8 mouse cellular contexts compared by ENCODE assay signal in the genomic region with DNA sequence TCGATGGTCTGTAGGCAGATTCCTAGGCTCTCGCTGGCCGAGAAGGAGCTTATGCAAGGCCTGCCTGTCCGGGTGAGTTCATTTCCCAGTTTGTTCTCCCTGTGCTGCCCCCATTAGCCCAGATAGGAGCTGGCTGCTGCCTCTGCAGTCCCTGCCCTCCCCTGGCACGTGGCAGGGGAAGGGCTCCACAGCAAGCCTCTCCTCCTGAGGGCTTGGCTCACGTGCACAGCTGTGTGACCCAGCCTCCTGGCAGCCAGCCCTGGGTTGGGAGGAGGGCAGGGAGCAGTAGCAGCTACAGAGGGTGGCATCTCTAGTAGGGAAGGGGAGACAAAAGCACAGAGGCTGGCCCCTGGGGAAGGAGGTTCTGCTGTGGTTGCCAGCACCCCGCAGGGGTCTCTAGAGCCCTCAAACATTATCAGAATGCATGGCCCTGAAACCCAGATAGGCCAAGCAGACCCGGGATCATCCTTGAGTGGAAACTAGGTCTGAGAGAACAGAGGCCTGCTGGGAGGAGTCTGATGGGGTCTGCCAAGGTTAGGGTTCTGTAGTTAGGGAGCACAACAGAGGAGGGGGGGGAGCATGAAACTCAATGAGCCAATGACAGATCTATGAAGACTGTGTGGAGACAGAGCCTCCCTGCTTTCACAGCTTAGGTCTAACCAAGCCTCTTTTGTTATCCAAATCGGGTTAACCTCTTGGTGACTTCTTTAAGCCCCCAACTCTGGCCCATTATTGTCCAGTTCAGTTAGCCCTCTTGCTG. TPM values are rescaled to one million over a fixed set of nuclear protein-coding genes. Genes with fewer than 3 reads are reported as not detected.
A peak's percentile ranks its signal among the peaks of the same experiment; 100 is the strongest.
DNase-seq lines count a peak whose midpoint lies in the region; TF ChIP-seq lines count a peak whose summit lies in the region.

No protein-coding gene starts in this region.

- TF ChIP-seq POLR2A in ES-Bruce4 (IDR thresholded peaks at IDR 0.05; ENCODE audit: insufficient read depth, low read length) = no peak

- H3K36me3 ChIP-seq in ES-Bruce4 (ENCODE audit: control insufficient read depth, insufficient read depth, low read length, poor library complexity, severe bottlenecking) = no peaks in the 10 kb centered on the region

- TF ChIP-seq EP300 in ES-Bruce4 (IDR thresholded peaks at IDR 0.05; ENCODE audit: insufficient read depth, low read depth, low read length) = no peak

- no peak overlapping the region for H3K4me3 ChIP-seq in ES-Bruce4 (ENCODE audit: low read depth, low read length)
- no peak overlapping the region; the same call in 1 of the 2 replicates for H3K4me3 ChIP-seq in layer of hippocampus, adult 2 months

- intact Hi-C loops in heart, postnatal 36 days (cut with DNase I) = no loop called here

- no peaks in the 10 kb centered on the region for H3K9me3 ChIP-seq in ES-Bruce4 (replicated peaks; ENCODE audit: control insufficient read depth, insufficient read depth, low read length, poor library complexity, severe bottlenecking)

- TF ChIP-seq CTCF in ES-Bruce4 (IDR thresholded peaks at IDR 0.05; ENCODE audit: low read depth, low read length) = no peak
- TF ChIP-seq CTCF in layer of hippocampus, adult 2 months (conservative IDR thresholded peaks at IDR 0.05) = no peak

- H3K27me3 ChIP-seq in ES-Bruce4 (ENCODE audit: control insufficient read depth, insufficient read depth, low read length, poor library complexity, severe bottlenecking) = no peaks in the 10 kb centered on the region

- H3K27ac ChIP-seq in ES-Bruce4 (ENCODE audit: insufficient read depth, low read length) = peak overlapping the region; percentile 70
- H3K27ac ChIP-seq in layer of hippocampus, adult 2 months = peak overlapping the region; percentile 94

- peak; percentile 87 for DNase-seq in cerebellum, adult 11 months
- DNase-seq in frontal cortex, adult 2 months (ENCODE audit: extremely low spot score in 1 of 2, low spot score in 1 of 2) = peak; percentile 82 to 92
- DNase-seq in heart, postnatal 36 days = peak; percentile 96 to 97
- peak; percentile 87 to 89 for DNase-seq in layer of hippocampus, adult 2 months (ENCODE audit: low spot score in 2 of 2)
- DNase-seq in lung, postnatal 4 days = peak; percentile 94 to 96
- peak; percentile 72 for DNase-seq in right cerebral cortex, postnatal 4 days
- no peak for DNase-seq in thymus, postnatal 10 days (ENCODE audit: low spot score in 2 of 2)

- H3K9ac ChIP-seq in ES-Bruce4 (ENCODE audit: low read depth, poor library complexity, severe bottlenecking) = no peak overlapping the region

- H3K4me1 ChIP-seq in ES-Bruce4 (ENCODE audit: control insufficient read depth, insufficient read depth, low read length) = peaks cover 5% of the 10 kb centered on the region

RNA-seq across cellular contexts. Expression of gene Cry2, which starts 10.0 kb away (rescaled TPM):
- 9.9 and 11.8 TPM in 2 replicates for polyA plus RNA-seq in ES-Bruce4 (2011; ENCODE audit: insufficient read depth, insufficient read length, low read depth, missing spikeins)
- polyA plus RNA-seq in frontal cortex, adult 2 months (2012; rRNA removed) = 94.1 and 100 TPM in 2 replicates
- total RNA-seq in heart, postnatal 36 days (2021) = 10 to 100 TPM; 21.8 to 33.4 TPM
- total RNA-seq in layer of hippocampus, adult 2 months (2021) = 100 to 1,000 TPM; 105 to 108 TPM

RNA-seq across cellular contexts. Expression of gene Mapk8ip1, which starts 22.8 kb away (rescaled TPM):
- 13.6 and 16.0 TPM in 2 replicates for polyA plus RNA-seq in ES-Bruce4 (2011; ENCODE audit: insufficient read depth, insufficient read length, low read depth, missing spikeins)
- 288 and 299 TPM in 2 replicates for polyA plus RNA-seq in frontal cortex, adult 2 months (2012; rRNA removed)
- total RNA-seq in heart, postnatal 36 days (2021) = 1 to 10 TPM; 4.6 to 4.8 TPM
- total RNA-seq in layer of hippocampus, adult 2 months (2021) = 100 to 1,000 TPM; 338 to 354 TPM

RNA-seq across cellular contexts. Expression of gene Slc35c1, which starts 36.5 kb away (rescaled TPM):
- polyA plus RNA-seq in ES-Bruce4 (2011; ENCODE audit: insufficient read depth, insufficient read length, low read depth, missing spikeins) = 7.6 and 8.2 TPM in 2 replicates
- polyA plus RNA-seq in frontal cortex, adult 2 months (2012; rRNA removed) = 13.3 and 14.7 TPM in 2 replicates
- total RNA-seq in heart, postnatal 36 days (2021) = 1 to 10 TPM; 5.8 to 7.5 TPM
- total RNA-seq in layer of hippocampus, adult 2 months (2021) = 10 to 100 TPM; 14.0 to 15.7 TPM

RNA-seq across cellular contexts. Expression of gene 1700029I15Rik, which starts 41.5 kb away (rescaled TPM):
- polyA plus RNA-seq in ES-Bruce4 (2011; ENCODE audit: insufficient read depth, insufficient read length, low read depth, missing spikeins) = 1.2 TPM in 1 of 2 replicates, not detected in the other
- polyA plus RNA-seq in frontal cortex, adult 2 months (2012; rRNA removed) = 6.9 and 7.5 TPM in 2 replicates
- 1 to 10 TPM; 1.7 TPM for total RNA-seq in heart, postnatal 36 days (2021)
- total RNA-seq in layer of hippocampus, adult 2 months (2021) = 1 to 10 TPM; 4.5 to 5.0 TPM

RNA-seq across cellular contexts. Expression of gene Large2, which starts 49.2 kb away (rescaled TPM):
- 27.9 and 31.4 TPM in 2 replicates for polyA plus RNA-seq in ES-Bruce4 (2011; ENCODE audit: insufficient read depth, insufficient read length, low read depth, missing spikeins)
- 0.50 and 0.66 TPM in 2 replicates for polyA plus RNA-seq in frontal cortex, adult 2 months (2012; rRNA removed)
- not detected for total RNA-seq in heart, postnatal 36 days (2021)
- total RNA-seq in layer of hippocampus, adult 2 months (2021) = 1 to 10 TPM in 1 of 2 experiments, under 1 TPM in 1; 0.98 to 1.1 TPM

Comparison
In these comparisons a context has a peak if more than half of its experiments do, and no peak if none do; other contexts are left out.
1. DNase-seq: peak in cerebellum, adult 11 months (single experiment), frontal cortex, adult 2 months (2 of 2), heart, postnatal 36 days (2 of 2), layer of hippocampus, adult 2 months (2 of 2), lung, postnatal 4 days (2 of 2) and right cerebral cortex, postnatal 4 days (single experiment); none in thymus, postnatal 10 days (0 of 2).
2. RNA of gene Mapk8ip1, which starts 22.8 kb away (total RNA-seq): 338 to 354 TPM in layer of hippocampus, adult 2 months; 4.6 to 4.8 TPM in heart, postnatal 36 days; every median in the first group is over 10 times any median in the second.